Mouse (Mus musculus) heart, postnatal 0 days (tissue): ENCODE measurements around the gene Plpp1. TPM values are rescaled to one million over a fixed set of nuclear protein-coding genes. Genes with fewer than 3 reads are reported as not detected.

Source experiments
- ATAC-seq: fragments of 200-750 bp; cut with Nextera tagmentation; 2 replicates; pipeline ENCODE4 v1.8.0; 2017; ENCODE audit warnings: low read depth, moderate number of reproducible peaks, moderate library complexity; ENCODE audit not compliant: insufficient read depth
- DNase-seq: peaks from one replicate; pipeline ENCODE4 v3.0.0-alpha.2; 2016; ENCODE audit warnings: low spot score
- H3K27ac ChIP-seq: fragments of 300-500 bp; sonication (generic); 2 replicates; pipeline ENCODE4 v1.5.1; 2014; ENCODE audit warnings: low read depth, mild to moderate bottlenecking
- H3K27me3 ChIP-seq: fragments of 300-500 bp; sonication (generic); 2 replicates; pipeline ENCODE4 v1.6.1; 2014; ENCODE audit warnings: low read length, mixed read lengths; ENCODE audit not compliant: control insufficient read depth, insufficient read depth
- H3K36me3 ChIP-seq: fragments of 300-500 bp; sonication (generic); replicated peaks from 2 replicates; pipeline ENCODE4 v1.6.1; 2014; ENCODE audit warnings: low read length, mixed read lengths; ENCODE audit not compliant: control insufficient read depth, insufficient read depth
- H3K4me1 ChIP-seq: fragments of 300-500 bp; sonication (generic); 2 replicates; pipeline ENCODE4 v1.6.1; 2014; ENCODE audit warnings: antibody characterized with exemption; ENCODE audit not compliant: control insufficient read depth, insufficient read depth
- H3K4me2 ChIP-seq: fragments of 300-500 bp; sonication (generic); 2 replicates; pipeline ENCODE4 v1.6.1; 2014; ENCODE audit warnings: low read depth, mild to moderate bottlenecking, low read length, moderate library complexity
- H3K4me3 ChIP-seq: fragments of 300-500 bp; sonication (generic); 2 replicates; pipeline ENCODE4 v1.5.1; 2014; ENCODE audit warnings: low read depth, low read length
- H3K9ac ChIP-seq: fragments of 300-500 bp; sonication (generic); replicated peaks from 2 replicates; pipeline ENCODE4 v1.6.1; 2014; ENCODE audit warnings: low read depth, low read length, mixed read lengths
- H3K9me3 ChIP-seq: fragments of 300-500 bp; sonication (generic); replicated peaks from 2 replicates; pipeline ENCODE4 v1.6.1; 2016; ENCODE audit warnings: low read length; ENCODE audit not compliant: control insufficient read depth
- CTCF ChIP-seq: IDR thresholded peaks from 2 replicates; pipeline ENCODE4 v1.5.1; 2016; ENCODE audit warnings: antibody characterized with exemption, control low read depth, low read depth
- EP300 ChIP-seq: IDR thresholded peaks from 2 replicates; pipeline ENCODE4 v1.6.1; 2016; ENCODE audit warnings: antibody characterized with exemption, low read depth
- WGBS: fragments of 180-500 bp; shearing (Covaris S2); extraction: QIAGEN DNeasy Blood & Tissue Kit; methylation state at CpG from one replicate; pipeline ENCODE4 v1.1.7; 2014; 5-methylcytosine and 5-hydroxymethylcytosine counted together
- polyA plus RNA-seq: library from polyadenylated mRNA; unstranded; fragments of >200 nt; fragmentation: Nextera tagmentation; extraction: Ambion mirVana; gene quantifications from 2 replicates; pipeline ENCODE4 v1.2.1, GENCODE M21; 2015
- total RNA-seq: library from RNA; depleted of rRNA; stranded (reverse); fragments of >200 nt; gene quantifications from 2 replicates; pipeline ENCODE4 v1.2.3, GENCODE M21; 2014; ENCODE audit warnings: low replicate concordance

Plpp1 gene
- total and polyA plus RNA-seq, 2 experiments from 2014 or later, result 101 to 129 TPM

- Histone ChIP-seq H3K27ac (no peak overlapping the region), H3K9me3 (0 out of 2 replicates have a peak, but pooled peaks cover 4% of the 10 kb centered on the region), H3K36me3 (peaks cover 20% of the 10 kb centered on the region; the same call in 1 of the 2 replicates), H3K4me2 (no peak overlapping the region), H3K4me1 (no peaks in the 10 kb centered on the region), H3K9ac (no peak overlapping the region), H3K27me3 (no peaks in the 10 kb centered on the region), H3K4me3 (no peak overlapping the region)
- ATAC-seq, result no peak
- DNase-seq, result no peak
- 90% methylated on average over 6 of the region's 6 CpGs for WGBS
- TF ChIP-seq CTCF, result no peak
- no peak for TF ChIP-seq EP300
Measured at GRCm38 (mm10) chr13:112838562-112839232, 38.1 kb downstream of the Plpp1 start.

- Histone ChIP-seq H3K9ac (no peak overlapping the region), H3K27me3 (no peaks in the 10 kb centered on the region), H3K4me3 (no peak overlapping the region), H3K4me2 (no peak overlapping the region), H3K4me1 (no peaks in the 10 kb centered on the region), H3K36me3 (peaks cover 30% of the 10 kb centered on the region), H3K27ac (no peak overlapping the region), H3K9me3 (0 out of 2 replicates have a peak, but pooled peaks cover 7% of the 10 kb centered on the region)
- DNase-seq, result no peak
- 84% methylated on average over 16 of the region's 16 CpGs for WGBS
- no peak for ATAC-seq
- TF ChIP-seq CTCF, result no peak
- no peak for TF ChIP-seq EP300
Measured at GRCm38 (mm10) chr13:112840241-112841087, 39.9 kb downstream of the Plpp1 start.

DNA sequence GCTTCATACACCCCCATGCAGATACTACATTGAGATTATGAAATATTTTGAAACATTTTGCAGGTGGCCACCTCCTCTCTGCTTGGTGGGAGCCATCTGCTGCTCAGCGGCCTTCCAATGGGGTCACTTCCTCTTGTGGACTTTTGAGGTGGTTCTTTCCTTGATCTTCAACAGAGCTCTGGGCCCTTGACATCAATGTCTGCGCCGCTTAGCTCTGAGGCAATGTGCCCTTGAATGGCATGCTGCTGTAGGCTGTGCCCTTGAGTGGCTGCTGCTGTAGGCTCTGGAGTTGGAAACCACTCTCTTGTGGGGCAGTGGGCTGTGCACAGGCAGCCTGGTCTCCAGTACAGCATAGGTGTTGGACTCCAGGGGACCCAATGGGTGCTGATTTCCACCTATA, 45.3 kb downstream of the Plpp1 start:
- no peak for TF ChIP-seq CTCF
- TF ChIP-seq EP300, result no peak
- 93% methylated on average over 3 of the region's 3 CpGs for WGBS
- no peak overlapping the region for H3K9ac ChIP-seq
- no peak for ATAC-seq
- H3K27ac ChIP-seq, result no peak overlapping the region
- H3K9me3 ChIP-seq, result 0 out of 2 replicates have a peak, but pooled peaks cover 7% of the 10 kb centered on the region
- peaks cover 30% of the 10 kb centered on the region for H3K36me3 ChIP-seq
- H3K4me2 ChIP-seq, result no peak overlapping the region
- no peaks in the 10 kb centered on the region for H3K27me3 ChIP-seq
- DNase-seq, result no peak
- H3K4me1 ChIP-seq, result no peaks in the 10 kb centered on the region
- H3K4me3 ChIP-seq, result no peak overlapping the region

DNA sequence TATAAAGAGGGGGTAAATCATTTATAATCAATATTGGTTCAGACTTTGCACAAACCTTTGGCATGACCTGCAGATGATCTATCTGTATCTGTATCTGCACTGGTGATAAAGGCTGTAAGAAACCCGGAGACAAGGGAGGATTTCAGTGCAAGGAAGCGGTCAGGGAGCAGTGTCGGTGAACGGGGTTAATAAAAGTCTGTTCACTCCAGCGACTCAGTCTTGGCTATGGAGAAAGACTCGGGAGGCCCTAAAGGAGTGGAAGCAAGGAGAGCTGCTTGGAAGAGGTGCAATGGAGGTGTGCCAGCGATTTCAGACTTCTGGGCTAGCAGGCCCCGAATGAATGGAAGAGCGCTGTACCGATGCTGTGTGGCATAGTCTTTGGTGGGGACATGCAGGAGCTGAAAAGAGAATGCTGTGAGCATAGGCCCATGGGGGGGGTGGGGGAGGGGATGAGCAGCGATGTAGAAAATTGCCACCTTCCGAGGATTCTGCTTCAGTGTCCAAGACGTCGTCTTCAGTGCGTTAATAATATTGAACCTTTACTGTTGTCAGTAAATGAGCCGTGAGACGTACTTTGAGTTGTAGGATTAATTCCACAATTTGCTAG, 53.2 kb downstream of the Plpp1 start:
- Histone ChIP-seq H3K27me3 (no peaks in the 10 kb centered on the region), H3K4me2 (no peak overlapping the region), H3K4me1 (no peaks in the 10 kb centered on the region), H3K36me3 (peaks cover 17% of the 10 kb centered on the region), H3K27ac (no peak overlapping the region), H3K9ac (no peak overlapping the region), H3K4me3 (no peak overlapping the region), H3K9me3 (no peaks in the 10 kb centered on the region)
- TF ChIP-seq EP300, result no peak
- TF ChIP-seq CTCF, result no peak
- ATAC-seq, result no peak
- 83% methylated on average over 17 of the region's 17 CpGs for WGBS
- no peak for DNase-seq

GRCm38 (mm10) chr13:112854402-112854801, 53.8 kb downstream of the Plpp1 start:
- no peaks in the 10 kb centered on the region for H3K4me1 ChIP-seq
- 75% methylated on average over 6 of the region's 6 CpGs for WGBS
- no peak overlapping the region for H3K4me3 ChIP-seq
- H3K4me2 ChIP-seq, result no peak overlapping the region
- no peak overlapping the region for H3K27ac ChIP-seq
- peaks cover 18% of the 10 kb centered on the region for H3K36me3 ChIP-seq
- no peaks in the 10 kb centered on the region for H3K9me3 ChIP-seq
- ATAC-seq (no peak), DNase-seq (no peak)
- TF ChIP-seq CTCF (peak; percentile 14), EP300 (no peak)
- no peaks in the 10 kb centered on the region for H3K27me3 ChIP-seq
- no peak overlapping the region for H3K9ac ChIP-seq
